Mouse (Mus musculus): ENCODE measurements around the gene Batf.

Batf gene

GRCm38 (mm10) chr12:85726729-85727397 lies 40.4 kb downstream of the Batf start:
- in situ Hi-C loops (cut with MboI), result no loop called here

- in situ Hi-C loops (cut with MboI), result no loop called here
These were observed 41.7 kb downstream of the Batf start for GRCm38 (mm10) chr12:85728181-85728580.

- in situ Hi-C loops (cut with MboI), result no loop called here
These were observed 42.8 kb downstream of the Batf start for GRCm38 (mm10) chr12:85729022-85729944.

- in situ Hi-C loops (cut with MboI), result no loop called here
These were observed 43.4 kb downstream of the Batf start for GRCm38 (mm10) chr12:85729945-85730290.

- in situ Hi-C loops (cut with MboI), result no loop called here
These were observed 49.7 kb downstream of the Batf start for GRCm38 (mm10) chr12:85736203-85736602.

GRCm38 (mm10) chr12:85736960-85737359 lies 50.5 kb downstream of the Batf start:
- in situ Hi-C loops (cut with MboI), result no loop called here

GRCm38 (mm10) chr12:85745827-85746695 lies 59.6 kb downstream of the Batf start, which contains the start of gene Flvcr2:
Gene Flvcr2, plus strand, starts transcription at chr12:85746539.
- in situ Hi-C loops (cut with MboI), result no loop called here

- in situ Hi-C loops (cut with MboI), result no loop called here
These were observed 60.3 kb downstream of the Batf start for GRCm38 (mm10) chr12:85746696-85747219.

- in situ Hi-C loops (cut with MboI), result no loop called here
These were observed 60.9 kb downstream of the Batf start for GRCm38 (mm10) chr12:85747343-85747742.

- in situ Hi-C loops (cut with MboI), result no loop called here
These were observed 63.4 kb downstream of the Batf start for GRCm38 (mm10) chr12:85749861-85750260.

- in situ Hi-C loops (cut with MboI), result no loop called here
These were observed 65.6 kb downstream of the Batf start for GRCm38 (mm10) chr12:85752116-85752515.

GRCm38 (mm10) chr12:85753223-85753622 lies 66.8 kb downstream of the Batf start:
- in situ Hi-C loops (cut with MboI), result no loop called here

- in situ Hi-C loops (cut with MboI), result no loop called here
These were observed 68.3 kb downstream of the Batf start for GRCm38 (mm10) chr12:85754611-85755265.

- in situ Hi-C loops (cut with MboI), result no loop called here
These were observed 70.0 kb downstream of the Batf start for GRCm38 (mm10) chr12:85756455-85756854.

- in situ Hi-C loops (cut with MboI), result no loop called here
These were observed 70.6 kb downstream of the Batf start for GRCm38 (mm10) chr12:85757074-85757473.

Measured in mature B cell (primary cell).